ENCODE assay signal across 16 mouse cellular contexts in the genomic region with DNA sequence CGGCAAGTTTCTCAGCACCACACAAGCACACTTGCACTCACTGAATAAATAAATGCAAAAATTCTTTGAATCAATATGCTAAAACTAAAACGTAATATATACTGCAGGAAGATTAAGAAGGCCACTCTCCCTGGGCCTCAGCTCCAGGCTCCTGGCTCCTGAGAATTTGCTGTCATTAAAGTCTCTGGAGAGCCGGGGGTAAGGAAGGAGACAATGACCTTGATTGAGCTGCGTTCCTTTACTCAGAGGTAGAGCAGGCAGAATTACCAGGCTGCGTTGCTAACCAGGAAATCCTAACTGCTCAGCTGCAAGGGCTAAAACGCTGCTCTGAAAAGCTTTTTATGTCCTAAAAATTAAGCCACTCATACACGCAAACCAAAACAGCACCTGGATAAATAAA. TPM values are rescaled to one million over a fixed set of nuclear protein-coding genes. Genes with fewer than 3 reads are reported as not detected.
A peak's percentile ranks its signal among the peaks of the same experiment; 100 is the strongest.
DNase-seq lines count a peak whose midpoint lies in the region; ATAC-seq lines count a peak whose summit lies in the region.
"Had no signal": no experiment of that assay in that cellular context is flagged by ENCODE, and none has a peak within 500 bp of the region (broad histone marks: within the 10 kb centered on the region; RNA-seq: fewer than 3 reads in every experiment).

No protein-coding gene starts in this region.

- H3K4me1 ChIP-seq in forebrain, embryonic 10.5 days: peaks cover 8% of the 10 kb centered on the region
- H3K4me1 ChIP-seq in forebrain, embryonic 15.5 days: peaks cover 9% of the 10 kb centered on the region; the same call in 1 of the 2 replicates
- H3K4me1 ChIP-seq in hindbrain, embryonic 14.5 days (replicated peaks; ENCODE audit: control insufficient read depth, insufficient read depth, low read length): no peaks in the 10 kb centered on the region; the same call in 1 of the 2 replicates
- no peaks in the 10 kb centered on the region for H3K4me1 ChIP-seq in hindbrain, embryonic 16.5 days (ENCODE audit: control insufficient read depth, insufficient read depth, low read depth, low read length)
- H3K4me1 ChIP-seq in embryonic facial prominence, embryonic 11.5 days (ENCODE audit: control insufficient read depth, insufficient read depth, low read length): no peaks in the 10 kb centered on the region
- peaks cover 33% of the 10 kb centered on the region for H3K4me1 ChIP-seq in limb, embryonic 13.5 days

- no peak overlapping the region for H3K27ac ChIP-seq in forebrain, embryonic 10.5 days
- H3K27ac ChIP-seq in forebrain, embryonic 15.5 days (replicated peaks): no peak overlapping the region
- peak overlapping the region; percentile 22; the same call in 1 of the 2 replicates for H3K27ac ChIP-seq in hindbrain, embryonic 14.5 days
- no peak overlapping the region for H3K27ac ChIP-seq in hindbrain, embryonic 16.5 days (ENCODE audit: low read depth, low read length)
- H3K27ac ChIP-seq in embryonic facial prominence, embryonic 11.5 days (replicated peaks; ENCODE audit: low read depth, low read length): no peak overlapping the region
- peak overlapping the region; percentile 66; the same call in 1 of the 2 replicates for H3K27ac ChIP-seq in limb, embryonic 13.5 days
- H3K27ac ChIP-seq: gastrocnemius, adult 2 months had no signal

- H3K9me3 ChIP-seq in forebrain, embryonic 10.5 days: no peaks in the 10 kb centered on the region
- no peaks in the 10 kb centered on the region for H3K9me3 ChIP-seq in forebrain, embryonic 15.5 days
- no peaks in the 10 kb centered on the region for H3K9me3 ChIP-seq in hindbrain, embryonic 14.5 days (ENCODE audit: control insufficient read depth, low read length)
- H3K9me3 ChIP-seq in hindbrain, embryonic 16.5 days (ENCODE audit: control insufficient read depth, low read length): no peaks in the 10 kb centered on the region
- no peaks in the 10 kb centered on the region for H3K9me3 ChIP-seq in embryonic facial prominence, embryonic 11.5 days (replicated peaks; ENCODE audit: control insufficient read depth, low read length)
- H3K9me3 ChIP-seq in limb, embryonic 13.5 days: no peaks in the 10 kb centered on the region
- H3K9me3 ChIP-seq: G1E had no signal

- H3K27me3 ChIP-seq in forebrain, embryonic 10.5 days (ENCODE audit: poor library complexity, severe bottlenecking): no peaks in the 10 kb centered on the region
- no peaks in the 10 kb centered on the region for H3K27me3 ChIP-seq in forebrain, embryonic 15.5 days
- H3K27me3 ChIP-seq in hindbrain, embryonic 14.5 days (ENCODE audit: control insufficient read depth, insufficient read depth, low read length): no peaks in the 10 kb centered on the region
- no peaks in the 10 kb centered on the region for H3K27me3 ChIP-seq in hindbrain, embryonic 16.5 days (replicated peaks; ENCODE audit: control insufficient read depth, insufficient read depth, low read length)
- no peaks in the 10 kb centered on the region for H3K27me3 ChIP-seq in embryonic facial prominence, embryonic 11.5 days (ENCODE audit: control insufficient read depth, insufficient read depth, low read length)
- no peaks in the 10 kb centered on the region for H3K27me3 ChIP-seq in limb, embryonic 13.5 days

- no peak for ATAC-seq in forebrain, embryonic 15.5 days (replicated peaks)
- ATAC-seq in hindbrain, embryonic 14.5 days (ENCODE audit: low FRiP score): no peak
- no peak for ATAC-seq in hindbrain, embryonic 16.5 days
- ATAC-seq in embryonic facial prominence, embryonic 11.5 days (replicated peaks; ENCODE audit: insufficient number of reproducible peaks, low FRiP score, low TSS enrichment, low read depth): no peak
- ATAC-seq in limb, embryonic 13.5 days (ENCODE audit: low FRiP score, low read depth): peak; percentile 21
- ATAC-seq: activated CD4-positive, CD25-positive, alpha-beta regulatory T cell, adult 4 months had no signal

- H3K9ac ChIP-seq in forebrain, embryonic 15.5 days (replicated peaks): no peak overlapping the region
- no peak overlapping the region for H3K9ac ChIP-seq in hindbrain, embryonic 14.5 days
- H3K9ac ChIP-seq in hindbrain, embryonic 16.5 days (ENCODE audit: low read depth, low read length): no peak overlapping the region
- H3K9ac ChIP-seq in embryonic facial prominence, embryonic 11.5 days (replicated peaks; ENCODE audit: low read length): no peak overlapping the region
- no peak overlapping the region for H3K9ac ChIP-seq in limb, embryonic 13.5 days

- DNase-seq in forebrain, embryonic 10.5 days (ENCODE audit: extremely low spot score, low spot score): peak; percentile 10
- DNase-seq in hindbrain, embryonic 14.5 days (ENCODE audit: low spot score): no peak
- peak; percentile 53 for DNase-seq in embryonic facial prominence, embryonic 11.5 days (ENCODE audit: low spot score)
- DNase-seq in thymus, postnatal 4 days: no peak
- DNase-seq in right cerebral cortex, adult 18-20 months: no peak
- DNase-seq: B cell, adult 2 months; cerebellum, postnatal 25 days; gastrocnemius, adult 2 months; kidney, postnatal 25 days; spleen, adult 18-20 months; thymus, adult 2 months had no signal

- H3K4me2 ChIP-seq in forebrain, embryonic 15.5 days (replicated peaks): no peak overlapping the region
- no peak overlapping the region for H3K4me2 ChIP-seq in hindbrain, embryonic 14.5 days (replicated peaks)
- no peak overlapping the region for H3K4me2 ChIP-seq in hindbrain, embryonic 16.5 days (ENCODE audit: low read length)
- H3K4me2 ChIP-seq in embryonic facial prominence, embryonic 11.5 days (ENCODE audit: low read depth, low read length): no peak overlapping the region
- H3K4me2 ChIP-seq in limb, embryonic 13.5 days (replicated peaks): no peak overlapping the region

- H3K4me3 ChIP-seq in forebrain, embryonic 10.5 days: no peak overlapping the region
- H3K4me3 ChIP-seq in forebrain, embryonic 15.5 days: no peak overlapping the region
- no peak overlapping the region for H3K4me3 ChIP-seq in hindbrain, embryonic 14.5 days (replicated peaks; ENCODE audit: low read length)
- H3K4me3 ChIP-seq in hindbrain, embryonic 16.5 days (ENCODE audit: low read length): no peak overlapping the region
- H3K4me3 ChIP-seq in embryonic facial prominence, embryonic 11.5 days (ENCODE audit: low read depth, low read length): no peak overlapping the region
- H3K4me3 ChIP-seq in limb, embryonic 13.5 days: no peak overlapping the region
- H3K4me3 ChIP-seq: gastrocnemius, adult 2 months had no signal

- WGBS in forebrain, embryonic 10.5 days: 59% methylated on average over 7 of the region's 7 CpGs
- 53% methylated on average over 7 of the region's 7 CpGs for WGBS in forebrain, embryonic 15.5 days
- 46% methylated on average over 7 of the region's 7 CpGs for WGBS in hindbrain, embryonic 14.5 days
- WGBS in hindbrain, embryonic 16.5 days: 53% methylated on average over 7 of the region's 7 CpGs
- WGBS in embryonic facial prominence, embryonic 11.5 days: 29% methylated on average over 7 of the region's 7 CpGs
- 24% methylated on average over 7 of the region's 7 CpGs for WGBS in limb, embryonic 13.5 days

- H3K36me3 ChIP-seq in forebrain, embryonic 10.5 days (replicated peaks): peaks cover 10% of the 10 kb centered on the region; the same call in 1 of the 2 replicates
- no peaks in the 10 kb centered on the region for H3K36me3 ChIP-seq in forebrain, embryonic 15.5 days
- peaks cover 20% of the 10 kb centered on the region; the same call in 1 of the 2 replicates for H3K36me3 ChIP-seq in hindbrain, embryonic 14.5 days (replicated peaks; ENCODE audit: control insufficient read depth, insufficient read depth)
- H3K36me3 ChIP-seq in hindbrain, embryonic 16.5 days (ENCODE audit: control insufficient read depth, insufficient read depth, low read length): no peaks in the 10 kb centered on the region
- H3K36me3 ChIP-seq in embryonic facial prominence, embryonic 11.5 days (replicated peaks; ENCODE audit: control insufficient read depth, insufficient read depth, low read depth, low read length): no peaks in the 10 kb centered on the region
- H3K36me3 ChIP-seq in limb, embryonic 13.5 days: peaks cover 9% of the 10 kb centered on the region

RNA-seq across cellular contexts. Expression of a gene that starts 4.8 kb away (rescaled TPM):
- polyA plus RNA-seq in forebrain, embryonic 10.5 days (2016; fragmentation: Nextera tagmentation; extraction: Ambion mirVana): 5.1 and 5.6 TPM in 2 replicates
- 15.3 and 19.3 TPM in 2 replicates for polyA plus RNA-seq in forebrain, embryonic 15.5 days (2015; fragmentation: Nextera tagmentation; extraction: Ambion mirVana)
- polyA plus RNA-seq in hindbrain, embryonic 14.5 days (2014; fragmentation: Nextera tagmentation; extraction: Ambion mirVana): 22.7 and 23.6 TPM in 2 replicates
- 23.0 and 23.3 TPM in 2 replicates for polyA plus RNA-seq in hindbrain, embryonic 16.5 days (2015; fragmentation: Nextera tagmentation; extraction: Ambion mirVana)
- 8.0 and 9.0 TPM in 2 replicates for polyA plus RNA-seq in embryonic facial prominence, embryonic 11.5 days (2014; fragmentation: Nextera tagmentation; extraction: Ambion mirVana)
- polyA plus RNA-seq in limb, embryonic 13.5 days (2015; fragmentation: Nextera tagmentation; extraction: Ambion mirVana): 10.3 TPM in 2 replicates

RNA-seq across cellular contexts. Expression of a gene that starts 44.4 kb away (rescaled TPM):
- polyA plus RNA-seq in forebrain, embryonic 10.5 days (2016; fragmentation: Nextera tagmentation; extraction: Ambion mirVana): 0.28 and 0.53 TPM in 2 replicates
- polyA plus RNA-seq in forebrain, embryonic 15.5 days (2015; fragmentation: Nextera tagmentation; extraction: Ambion mirVana): 0.47 and 0.79 TPM in 2 replicates
- 1.3 and 1.5 TPM in 2 replicates for polyA plus RNA-seq in hindbrain, embryonic 14.5 days (2014; fragmentation: Nextera tagmentation; extraction: Ambion mirVana)
- 0.77 and 1.1 TPM in 2 replicates for polyA plus RNA-seq in hindbrain, embryonic 16.5 days (2015; fragmentation: Nextera tagmentation; extraction: Ambion mirVana)
- polyA plus RNA-seq in embryonic facial prominence, embryonic 11.5 days (2014; fragmentation: Nextera tagmentation; extraction: Ambion mirVana): 0.31 and 0.70 TPM in 2 replicates
- polyA plus RNA-seq in limb, embryonic 13.5 days (2015; fragmentation: Nextera tagmentation; extraction: Ambion mirVana): 0.37 and 0.42 TPM in 2 replicates
- polyA plus RNA-seq: activated CD4-positive, CD25-positive, alpha-beta regulatory T cell, adult 4 months; G1E had no signal

RNA-seq across cellular contexts. Expression of a gene that starts 48.2 kb away (rescaled TPM):
- 10.5 and 12.4 TPM in 2 replicates for polyA plus RNA-seq in forebrain, embryonic 10.5 days (2016; fragmentation: Nextera tagmentation; extraction: Ambion mirVana)
- 7.7 and 8.4 TPM in 2 replicates for polyA plus RNA-seq in forebrain, embryonic 15.5 days (2015; fragmentation: Nextera tagmentation; extraction: Ambion mirVana)
- 8.7 and 9.2 TPM in 2 replicates for polyA plus RNA-seq in hindbrain, embryonic 14.5 days (2014; fragmentation: Nextera tagmentation; extraction: Ambion mirVana)
- polyA plus RNA-seq in hindbrain, embryonic 16.5 days (2015; fragmentation: Nextera tagmentation; extraction: Ambion mirVana): 8.9 and 9.2 TPM in 2 replicates
- polyA plus RNA-seq in embryonic facial prominence, embryonic 11.5 days (2014; fragmentation: Nextera tagmentation; extraction: Ambion mirVana): 11.7 and 13.8 TPM in 2 replicates
- 8.4 and 9.3 TPM in 2 replicates for polyA plus RNA-seq in limb, embryonic 13.5 days (2015; fragmentation: Nextera tagmentation; extraction: Ambion mirVana)
- polyA plus RNA-seq: G1E had no signal

Comparison
In these comparisons a context has a peak if more than half of its experiments do, and no peak if none do; other contexts are left out.
1. H3K27ac ChIP-seq: peak in hindbrain, embryonic 14.5 days (single experiment) and limb, embryonic 13.5 days (single experiment); none in forebrain, embryonic 10.5 days (single experiment), forebrain, embryonic 15.5 days (single experiment), hindbrain, embryonic 16.5 days (single experiment) and embryonic facial prominence, embryonic 11.5 days (single experiment).
2. DNase-seq: peak in forebrain, embryonic 10.5 days (single experiment) and embryonic facial prominence, embryonic 11.5 days (single experiment); none in hindbrain, embryonic 14.5 days (single experiment), thymus, postnatal 4 days (single experiment) and right cerebral cortex, adult 18-20 months (single experiment).